Mouse (Mus musculus) heart, postnatal 0 days (tissue): Measurements from ENCODE around the gene Car5a. TPM values are rescaled to one million over a fixed set of nuclear protein-coding genes. Genes with fewer than 3 reads are reported as not detected.

Source experiments
- ATAC-seq: fragments of 200-750 bp; cut with Nextera tagmentation; 2 replicates; pipeline ENCODE4 v1.8.0; 2017; ENCODE audit warnings: low read depth, moderate number of reproducible peaks, moderate library complexity; ENCODE audit not compliant: insufficient read depth
- DNase-seq: peaks from one replicate; pipeline ENCODE4 v3.0.0-alpha.2; 2016; ENCODE audit warnings: low spot score
- H3K27ac ChIP-seq: fragments of 300-500 bp; sonication (generic); 2 replicates; pipeline ENCODE4 v1.5.1; 2014; ENCODE audit warnings: low read depth, mild to moderate bottlenecking
- H3K27me3 ChIP-seq: fragments of 300-500 bp; sonication (generic); 2 replicates; pipeline ENCODE4 v1.6.1; 2014; ENCODE audit warnings: low read length, mixed read lengths; ENCODE audit not compliant: control insufficient read depth, insufficient read depth
- H3K36me3 ChIP-seq: fragments of 300-500 bp; sonication (generic); replicated peaks from 2 replicates; pipeline ENCODE4 v1.6.1; 2014; ENCODE audit warnings: low read length, mixed read lengths; ENCODE audit not compliant: control insufficient read depth, insufficient read depth
- H3K4me1 ChIP-seq: fragments of 300-500 bp; sonication (generic); 2 replicates; pipeline ENCODE4 v1.6.1; 2014; ENCODE audit warnings: antibody characterized with exemption; ENCODE audit not compliant: control insufficient read depth, insufficient read depth
- H3K4me2 ChIP-seq: fragments of 300-500 bp; sonication (generic); 2 replicates; pipeline ENCODE4 v1.6.1; 2014; ENCODE audit warnings: low read depth, mild to moderate bottlenecking, low read length, moderate library complexity
- H3K4me3 ChIP-seq: fragments of 300-500 bp; sonication (generic); 2 replicates; pipeline ENCODE4 v1.5.1; 2014; ENCODE audit warnings: low read depth, low read length
- H3K9ac ChIP-seq: fragments of 300-500 bp; sonication (generic); replicated peaks from 2 replicates; pipeline ENCODE4 v1.6.1; 2014; ENCODE audit warnings: low read depth, low read length, mixed read lengths
- H3K9me3 ChIP-seq: fragments of 300-500 bp; sonication (generic); replicated peaks from 2 replicates; pipeline ENCODE4 v1.6.1; 2016; ENCODE audit warnings: low read length; ENCODE audit not compliant: control insufficient read depth
- CTCF ChIP-seq: IDR thresholded peaks from 2 replicates; pipeline ENCODE4 v1.5.1; 2016; ENCODE audit warnings: antibody characterized with exemption, control low read depth, low read depth
- EP300 ChIP-seq: IDR thresholded peaks from 2 replicates; pipeline ENCODE4 v1.6.1; 2016; ENCODE audit warnings: antibody characterized with exemption, low read depth
- WGBS: fragments of 180-500 bp; shearing (Covaris S2); extraction: QIAGEN DNeasy Blood & Tissue Kit; methylation state at CpG from one replicate; pipeline ENCODE4 v1.1.7; 2014; 5-methylcytosine and 5-hydroxymethylcytosine counted together
- polyA plus RNA-seq: library from polyadenylated mRNA; unstranded; fragments of >200 nt; fragmentation: Nextera tagmentation; extraction: Ambion mirVana; gene quantifications from 2 replicates; pipeline ENCODE4 v1.2.1, GENCODE M21; 2015
- total RNA-seq: library from RNA; depleted of rRNA; stranded (reverse); fragments of >200 nt; gene quantifications from 2 replicates; pipeline ENCODE4 v1.2.3, GENCODE M21; 2014; ENCODE audit warnings: low replicate concordance; rRNA removed

The Car5a gene
- not detected in 2 replicates for total RNA-seq
- not detected in 2 replicates for polyA plus RNA-seq

DNA sequence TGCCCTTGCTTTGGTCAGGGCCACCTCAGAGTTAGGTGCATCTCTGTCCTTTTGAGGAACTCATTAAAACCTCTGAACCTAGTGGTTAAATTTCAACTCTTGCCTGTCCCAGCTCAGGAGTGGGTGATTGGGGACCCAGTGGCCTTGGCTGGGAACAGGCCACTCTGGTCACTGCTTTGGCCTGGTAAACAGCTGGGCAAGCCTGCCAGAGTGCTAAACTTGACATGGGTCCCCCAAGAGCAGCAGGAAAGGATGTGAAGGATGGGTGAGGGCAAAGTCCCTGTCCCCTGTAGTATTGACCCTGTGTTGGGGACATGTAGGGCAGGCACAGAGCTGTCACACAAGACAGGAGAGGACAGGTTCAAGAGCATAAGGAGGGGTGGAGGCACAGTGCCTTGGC lies at the start of gene Car5a:
Gene Car5a, minus strand, starts transcription at position 74 of the 400 bp plus-strand sequence.
- Histone ChIP-seq H3K27me3 (no peaks in the 10 kb centered on the region), H3K4me1 (peaks cover 13% of the 10 kb centered on the region), H3K9ac (no peak within 1 kb of the TSS), H3K36me3 (no peaks in the 10 kb centered on the region), H3K4me3 (no peak within 1 kb of the TSS), H3K27ac (no peak within 1 kb of the TSS), H3K4me2 (no peak within 1 kb of the TSS), H3K9me3 (no peaks in the 10 kb centered on the region)
- TF ChIP-seq EP300 = no peak
- TF ChIP-seq CTCF = no peak
- DNase-seq (no peak), ATAC-seq (no peak)

DNA sequence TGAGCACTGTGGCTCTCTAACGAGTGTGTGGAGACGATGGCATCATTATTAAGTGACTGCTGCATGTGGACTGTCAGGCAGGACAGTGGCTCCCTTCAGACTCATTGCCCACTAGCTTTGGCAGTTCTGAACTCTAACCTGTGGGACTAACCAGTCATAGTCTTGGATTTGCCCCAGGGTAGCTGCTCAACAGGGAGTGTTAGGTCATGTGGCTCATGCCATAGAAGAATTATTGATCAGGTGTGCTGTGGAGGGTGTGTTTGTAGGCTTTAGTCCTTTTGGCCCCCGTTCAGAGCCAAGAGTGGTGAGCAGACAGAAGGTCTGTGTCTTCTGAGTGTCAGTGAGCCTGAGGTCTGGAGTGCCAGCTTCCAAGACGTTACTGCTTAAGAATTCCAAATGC lies 48.2 kb upstream of the Car5a start:
- peaks cover 68% of the 10 kb centered on the region for H3K36me3 ChIP-seq

DNA sequence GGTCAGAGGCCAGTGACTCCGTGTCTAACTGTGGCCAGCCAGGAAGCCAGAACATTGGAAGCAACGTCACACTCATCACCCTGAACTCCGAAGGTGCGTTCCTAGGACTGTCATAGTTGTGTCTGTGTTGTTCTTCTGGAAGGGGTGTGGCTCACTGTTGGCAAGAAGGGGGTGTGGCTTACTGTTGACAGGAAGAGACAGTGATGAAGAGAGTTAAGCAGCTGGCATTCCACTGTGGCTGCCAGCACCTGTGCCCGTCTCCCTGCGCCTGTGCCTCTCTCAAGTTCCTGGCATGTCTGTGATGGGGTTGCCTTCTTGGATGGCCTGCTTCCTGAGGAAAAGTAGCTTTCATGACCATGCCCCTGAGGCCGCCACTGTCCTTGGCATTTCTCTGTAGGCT lies 46.9 kb upstream of the Car5a start:
- Histone ChIP-seq H3K4me3 (no peak overlapping the region), H3K9me3 (no peaks in the 10 kb centered on the region), H3K27me3 (no peaks in the 10 kb centered on the region), H3K4me1 (no peaks in the 10 kb centered on the region), H3K27ac (no peak overlapping the region), H3K4me2 (no peak overlapping the region), H3K9ac (no peak overlapping the region), H3K36me3 (peaks cover 58% of the 10 kb centered on the region)
- 76% methylated on average over 7 of the region's 7 CpGs for WGBS
- no peak for ATAC-seq
- no peak for DNase-seq
- no peak for TF ChIP-seq CTCF

More for the DNA sequence above, 48.2 kb upstream of the Car5a start:
- no peak for DNase-seq
- no peak overlapping the region for H3K9ac ChIP-seq
- ATAC-seq = no peak
- H3K4me1 ChIP-seq = no peaks in the 10 kb centered on the region
- H3K27ac ChIP-seq = no peak overlapping the region
- TF ChIP-seq CTCF = no peak
- TF ChIP-seq EP300 = no peak
- H3K27me3 ChIP-seq = no peaks in the 10 kb centered on the region
- 78% methylated on average over 4 of the region's 4 CpGs for WGBS
- no peaks in the 10 kb centered on the region for H3K9me3 ChIP-seq
- H3K4me2 ChIP-seq = no peak overlapping the region
- no peak overlapping the region for H3K4me3 ChIP-seq

DNA sequence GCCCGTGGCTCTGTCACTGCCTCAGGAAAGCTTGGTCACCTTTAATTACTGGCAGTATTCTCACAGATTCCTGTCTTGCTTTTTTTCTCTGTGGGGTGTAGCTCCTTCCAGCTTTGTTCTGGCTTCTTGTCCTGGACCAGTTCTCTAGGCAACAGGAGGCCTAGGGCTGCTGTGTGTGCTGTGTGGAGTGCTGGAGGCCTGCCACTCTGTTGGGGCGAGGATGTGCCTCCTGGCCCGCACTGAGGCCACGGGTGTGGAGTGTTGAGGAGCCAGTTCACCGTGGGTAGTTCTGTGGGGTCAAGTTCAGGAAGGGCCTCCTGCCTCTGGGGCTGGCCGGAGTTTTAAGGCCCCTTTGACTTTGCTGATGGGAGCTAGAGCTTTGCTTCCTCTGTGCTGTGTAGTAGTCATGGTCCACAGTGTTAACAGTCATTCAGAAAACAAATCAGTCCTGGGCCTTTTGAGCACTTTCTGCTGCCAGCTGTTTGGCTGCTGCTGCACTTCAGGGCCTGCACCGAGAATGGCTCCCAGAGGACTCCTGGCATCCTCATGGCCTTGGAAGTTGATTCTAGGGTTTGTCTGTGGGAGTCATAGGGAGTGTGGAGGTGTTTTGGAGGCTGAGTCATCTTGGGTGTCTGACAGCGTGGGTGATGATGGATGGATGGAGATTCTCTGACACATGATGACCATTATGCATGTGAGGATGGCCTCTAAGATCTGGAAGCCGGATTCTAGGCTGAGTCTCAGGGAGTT lies 46.0 kb upstream of the Car5a start:
- Histone ChIP-seq H3K27ac (no peak overlapping the region), H3K36me3 (peaks cover 55% of the 10 kb centered on the region), H3K9me3 (no peaks in the 10 kb centered on the region), H3K9ac (no peak overlapping the region), H3K4me1 (no peaks in the 10 kb centered on the region), H3K27me3 (no peaks in the 10 kb centered on the region), H3K4me2 (no peak overlapping the region), H3K4me3 (no peak overlapping the region)
- ATAC-seq = no peak
- TF ChIP-seq CTCF (no peak), EP300 (no peak)
- 75% methylated on average over 9 of the region's 9 CpGs for WGBS
- no peak for DNase-seq

DNA sequence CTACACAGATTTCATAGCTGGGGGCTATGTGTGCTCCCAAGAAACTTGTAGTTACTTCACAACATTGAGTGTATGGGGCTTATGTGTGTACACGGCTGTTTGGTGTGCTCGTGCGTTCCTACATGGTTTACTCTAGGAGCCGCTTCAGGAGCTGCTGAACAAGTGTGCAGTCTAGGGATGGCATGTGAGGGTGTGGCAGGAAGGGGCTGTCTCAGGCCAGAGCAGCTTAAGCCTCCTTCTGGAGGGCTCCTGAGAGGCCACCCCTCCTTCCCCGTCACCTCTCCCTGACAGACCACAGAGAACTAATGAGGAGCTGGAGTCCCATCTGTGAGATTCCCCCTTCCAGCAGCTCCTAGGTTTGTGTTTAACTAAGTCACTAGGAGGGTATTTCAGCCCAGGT lies 43.2 kb upstream of the Car5a start:
- no peak overlapping the region for H3K27ac ChIP-seq
- no peak overlapping the region for H3K4me2 ChIP-seq
- no peaks in the 10 kb centered on the region for H3K9me3 ChIP-seq
- no peak overlapping the region for H3K9ac ChIP-seq
- no peaks in the 10 kb centered on the region for H3K27me3 ChIP-seq
- 90% methylated on average over 5 of the region's 5 CpGs for WGBS
- peaks cover 64% of the 10 kb centered on the region for H3K36me3 ChIP-seq
- TF ChIP-seq CTCF (no peak), EP300 (no peak)
- no peaks in the 10 kb centered on the region for H3K4me1 ChIP-seq
- ATAC-seq (no peak), DNase-seq (no peak)
- no peak overlapping the region for H3K4me3 ChIP-seq

DNA sequence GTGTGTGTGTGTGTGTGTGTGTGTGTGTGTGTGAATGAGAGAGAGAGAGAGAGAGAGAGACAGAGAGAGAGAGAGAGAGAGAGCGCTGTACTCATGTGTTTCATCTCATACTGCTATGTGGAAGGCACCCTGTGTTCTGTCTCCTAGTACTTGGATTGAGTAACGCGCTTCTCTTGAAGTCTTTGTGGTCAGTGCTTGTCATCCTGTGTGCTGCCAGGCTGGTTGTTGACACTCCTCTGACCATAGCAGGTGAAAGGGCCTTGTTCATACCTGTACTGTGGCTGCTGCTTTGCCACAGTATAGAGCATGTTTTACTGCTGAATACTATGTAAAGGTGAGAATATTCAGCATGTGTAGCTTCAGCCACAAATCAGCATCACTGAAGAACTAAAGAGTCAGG lies 41.0 kb upstream of the Car5a start:
- Histone ChIP-seq H3K27ac (no peak overlapping the region), H3K4me1 (no peaks in the 10 kb centered on the region), H3K36me3 (peaks cover 55% of the 10 kb centered on the region), H3K9ac (no peak overlapping the region), H3K4me3 (no peak overlapping the region), H3K27me3 (no peaks in the 10 kb centered on the region), H3K9me3 (no peaks in the 10 kb centered on the region), H3K4me2 (no peak overlapping the region)
- no peak for TF ChIP-seq CTCF
- TF ChIP-seq EP300 = no peak
- WGBS = 95% methylated on average over 3 of the region's 3 CpGs
- DNase-seq (no peak), ATAC-seq (no peak)
